Mouse (Mus musculus) cerebellum, adult (tissue): ENCODE measurements around the gene Zfp423.

Experiments used
- ATAC-seq: cut with Nextera tagmentation; 2 replicates; pipeline ENCODE4 v1.9.2; 2017; ENCODE audit warnings: mild to moderate bottlenecking, moderate library complexity, mixed read lengths; ENCODE audit not compliant: insufficient number of reproducible peaks, low FRiP score, low TSS enrichment

The Zfp423 gene

DNA sequence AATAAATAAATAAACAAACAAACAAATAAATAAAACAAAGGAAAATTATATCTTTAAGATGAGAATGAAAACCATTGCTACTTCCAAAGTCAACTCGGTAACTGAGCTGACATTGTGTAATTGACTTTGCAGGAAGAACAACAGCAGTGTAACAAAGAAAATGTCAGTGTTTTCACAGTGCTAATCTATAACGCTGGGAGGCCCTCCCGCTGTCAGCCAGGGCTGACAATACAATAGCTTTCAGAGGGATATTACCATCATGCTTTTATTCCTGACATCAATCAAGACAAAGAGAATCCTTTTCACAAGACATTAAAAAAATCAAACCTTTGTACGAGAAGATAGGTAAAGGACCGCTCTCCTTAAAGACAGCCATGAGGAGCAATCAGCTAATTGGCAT is 5.9 kb downstream of the Zfp423 start:
- ATAC-seq: no peak

GRCm38 (mm10) chr8:87952298-87952697 is 7.1 kb downstream of the Zfp423 start:
- no peak for ATAC-seq

- no peak for ATAC-seq
Measured at GRCm38 (mm10) chr8:87944225-87944934, 15.0 kb downstream of the Zfp423 start.

- ATAC-seq: no peak
Measured at GRCm38 (mm10) chr8:87943651-87944091, 15.7 kb downstream of the Zfp423 start.

- ATAC-seq: no peak
Measured at GRCm38 (mm10) chr8:87940646-87941045, 18.7 kb downstream of the Zfp423 start.

GRCm38 (mm10) chr8:87939308-87939936 is 20.0 kb downstream of the Zfp423 start:
- ATAC-seq: no peak

DNA sequence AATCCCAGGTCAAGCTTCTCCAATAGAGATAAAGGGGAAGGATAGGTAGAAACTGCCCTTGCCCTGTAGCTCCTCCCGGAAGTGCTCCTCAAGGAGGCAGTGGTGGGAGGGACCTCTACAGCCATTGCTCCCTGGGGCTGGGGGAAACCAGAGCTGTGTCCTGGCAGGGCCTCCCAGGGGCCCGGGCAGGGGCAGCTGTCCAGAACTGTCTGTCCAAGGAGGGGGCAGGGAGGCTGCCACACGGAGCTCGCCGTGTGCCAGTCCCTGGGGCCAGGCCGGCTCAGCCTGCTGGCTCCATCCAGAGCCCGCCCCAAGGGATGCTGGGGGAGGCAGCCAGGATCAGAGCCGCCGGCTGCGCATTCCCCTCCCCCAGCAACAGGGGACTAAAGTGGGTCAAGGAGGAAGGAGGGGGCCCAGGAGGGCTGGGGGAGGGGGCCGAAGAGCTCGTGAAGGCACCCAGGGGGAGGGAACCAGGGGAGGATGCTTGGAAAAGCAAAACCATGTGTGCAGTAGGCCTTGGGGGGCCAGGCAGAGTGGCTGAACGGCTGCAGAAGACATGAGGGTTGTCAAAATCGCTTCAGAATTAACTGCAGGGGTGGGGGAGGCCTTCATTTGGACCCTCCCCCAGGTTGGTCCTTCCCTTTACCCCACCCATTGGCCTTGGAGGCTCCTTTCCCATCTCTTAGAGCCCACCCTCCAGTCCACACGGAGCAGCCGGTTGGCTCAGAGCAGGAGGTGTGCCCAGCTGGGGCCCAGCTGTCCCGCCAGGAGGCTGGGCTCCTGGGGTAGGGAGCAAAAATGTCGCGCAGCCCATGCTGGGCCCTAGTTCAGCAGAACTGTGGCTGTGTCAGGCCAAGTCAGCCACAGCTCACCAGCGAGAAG is 20.8 kb downstream of the Zfp423 start:
- ATAC-seq: peak; percentile 45; the same call in 1 of the 2 replicates

GRCm38 (mm10) chr8:87937211-87937610 is 22.2 kb downstream of the Zfp423 start:
- ATAC-seq: no peak

DNA sequence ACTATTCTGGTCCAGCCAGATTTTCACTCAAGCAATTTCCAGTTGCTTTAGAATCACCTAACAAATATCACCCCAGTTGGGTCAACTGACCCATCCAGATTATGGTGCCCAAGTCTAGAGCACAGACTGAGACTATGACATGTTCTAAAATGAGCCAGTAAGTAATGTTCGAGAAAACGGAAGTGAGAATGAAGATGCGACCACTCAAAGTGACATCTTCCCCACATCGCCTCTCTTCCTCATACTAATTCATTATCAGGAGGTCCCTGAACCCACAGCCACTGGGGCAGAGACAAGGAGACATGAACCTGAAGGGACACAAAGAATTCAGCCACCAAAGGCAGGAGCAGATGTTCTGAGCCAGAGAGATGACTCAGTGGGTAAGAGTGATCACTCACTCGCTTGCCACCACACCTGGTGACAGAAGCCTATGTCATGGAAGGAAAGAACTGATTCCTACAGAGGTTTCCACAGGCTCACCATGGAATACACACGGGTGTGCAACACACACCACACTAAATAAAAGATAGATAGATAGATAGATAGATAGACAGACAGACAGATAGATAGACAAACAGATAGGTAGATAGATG is 24.2 kb downstream of the Zfp423 start:
- ATAC-seq: no peak

DNA sequence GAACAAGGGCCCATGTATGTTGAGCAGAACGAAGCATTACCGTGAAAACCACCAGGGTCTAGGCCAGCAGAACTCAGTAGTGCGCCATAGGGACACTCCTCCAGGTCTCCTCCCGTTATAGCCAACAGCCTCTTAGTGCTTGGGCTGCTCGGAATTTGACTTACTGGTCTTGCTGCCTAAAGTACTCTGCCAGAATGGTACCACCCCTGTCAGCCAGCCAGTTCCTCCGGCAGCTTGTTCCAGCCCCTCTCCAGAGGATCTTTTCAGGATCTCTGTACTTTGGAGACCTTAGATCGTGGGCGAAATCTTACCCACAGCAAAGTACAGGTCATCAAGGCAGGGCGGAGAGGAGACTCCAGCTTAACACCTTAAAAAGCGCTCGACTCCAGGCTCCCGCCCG is 25.2 kb downstream of the Zfp423 start:
- no peak for ATAC-seq

GRCm38 (mm10) chr8:87933752-87934151 is 25.6 kb downstream of the Zfp423 start:
- ATAC-seq: no peak

DNA sequence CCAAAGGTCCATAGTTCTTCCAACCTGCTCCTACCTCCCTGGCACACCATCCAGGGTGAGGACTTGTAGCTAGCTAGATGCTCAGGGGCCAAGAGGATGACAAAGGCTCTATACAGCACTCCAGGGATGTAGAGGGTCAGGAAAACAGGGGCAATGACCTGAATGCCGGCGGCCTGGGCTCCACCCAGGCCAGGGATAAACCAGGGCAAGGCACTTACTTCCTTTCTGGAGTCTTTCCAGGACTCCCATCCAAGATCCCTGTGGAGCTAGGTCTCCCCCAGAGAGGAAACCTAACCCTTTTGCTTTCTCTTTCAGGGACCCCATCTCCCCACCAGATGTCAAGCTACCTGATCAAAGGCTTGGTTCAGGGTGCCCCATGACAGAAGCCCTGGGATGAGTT is 30.5 kb downstream of the Zfp423 start:
- no peak for ATAC-seq

DNA sequence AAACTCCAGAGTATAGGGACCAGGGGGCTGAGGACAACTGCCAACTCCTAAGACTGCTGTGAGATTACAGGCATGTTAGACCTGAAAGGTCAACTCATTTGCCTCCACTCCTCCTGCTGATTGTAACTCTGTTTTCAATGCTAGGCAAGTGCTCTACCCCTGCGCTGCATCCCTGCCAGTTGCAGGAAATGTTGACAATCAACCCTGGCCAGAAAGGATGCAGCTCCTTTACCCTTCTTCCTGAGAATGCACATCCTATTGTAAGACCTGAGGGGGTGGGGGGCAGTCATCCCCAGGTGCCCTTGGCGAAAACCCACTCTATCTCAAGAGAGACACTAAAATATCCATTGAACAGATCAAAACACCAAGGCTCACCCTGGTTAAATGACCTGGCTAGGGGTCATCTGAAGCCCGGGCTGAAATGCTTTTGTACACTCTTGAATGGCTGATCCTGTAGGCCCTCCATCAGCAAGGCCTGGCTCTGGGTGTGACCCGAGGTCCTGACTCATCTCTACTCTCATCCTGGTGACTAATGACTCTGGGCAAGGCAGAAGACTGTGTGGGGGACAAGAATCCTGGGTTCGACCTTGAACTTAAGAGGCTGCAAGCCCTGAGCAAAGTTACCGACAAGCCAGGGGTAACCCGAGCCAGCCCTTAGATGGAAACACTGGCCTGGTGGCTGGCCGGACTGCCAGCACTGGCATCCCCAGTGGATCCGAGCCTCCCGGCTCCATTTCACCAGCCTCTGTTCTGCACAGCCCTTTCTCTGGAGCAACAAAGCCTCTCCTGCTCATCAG is 32.2 kb downstream of the Zfp423 start:
- ATAC-seq: no peak

GRCm38 (mm10) chr8:87926098-87926890 is 33.1 kb downstream of the Zfp423 start:
- ATAC-seq: peak; percentile 52; the same call in 1 of the 2 replicates

DNA sequence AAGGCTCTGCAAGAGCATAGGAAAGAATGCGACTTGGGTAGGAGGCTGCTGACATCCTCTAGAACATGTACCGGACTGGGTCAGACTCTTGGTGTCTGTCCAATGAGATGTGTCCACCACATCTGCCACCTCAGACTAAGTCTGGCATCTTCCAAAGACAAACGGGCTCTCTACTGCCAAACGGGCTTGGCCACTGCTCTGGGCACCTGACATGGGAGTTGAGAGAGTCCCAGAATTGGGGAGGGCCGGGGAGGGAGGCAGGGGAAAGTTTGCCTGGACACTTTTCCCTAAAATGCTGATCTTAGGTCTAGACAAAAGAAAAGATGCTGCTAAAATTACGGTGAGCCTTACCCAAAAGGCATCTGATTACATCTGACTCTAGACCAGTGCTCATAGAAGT is 36.5 kb downstream of the Zfp423 start:
- no peak for ATAC-seq

DNA sequence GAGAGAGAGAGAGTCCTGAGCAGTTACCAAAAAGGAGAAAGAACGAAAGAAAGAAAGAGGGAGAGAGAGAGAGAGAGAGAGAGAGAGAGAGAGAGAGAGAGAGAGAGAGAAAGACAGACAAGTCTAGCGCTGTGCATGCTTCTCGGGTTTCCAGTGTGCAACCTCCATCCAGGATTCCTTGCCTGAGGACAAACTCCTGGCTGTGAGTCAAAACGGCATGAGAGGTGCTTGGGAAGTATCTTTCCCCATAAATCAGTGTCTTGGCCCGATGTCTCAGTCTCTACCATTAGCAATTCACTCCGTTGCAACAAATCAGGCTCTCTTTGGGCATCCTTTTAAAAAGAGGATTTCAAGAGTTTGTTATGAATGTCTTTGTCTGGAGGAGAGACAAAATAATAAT is 36.9 kb downstream of the Zfp423 start:
- no peak for ATAC-seq

- no peak for ATAC-seq
Measured at GRCm38 (mm10) chr8:87918004-87918403, 41.4 kb downstream of the Zfp423 start.

DNA sequence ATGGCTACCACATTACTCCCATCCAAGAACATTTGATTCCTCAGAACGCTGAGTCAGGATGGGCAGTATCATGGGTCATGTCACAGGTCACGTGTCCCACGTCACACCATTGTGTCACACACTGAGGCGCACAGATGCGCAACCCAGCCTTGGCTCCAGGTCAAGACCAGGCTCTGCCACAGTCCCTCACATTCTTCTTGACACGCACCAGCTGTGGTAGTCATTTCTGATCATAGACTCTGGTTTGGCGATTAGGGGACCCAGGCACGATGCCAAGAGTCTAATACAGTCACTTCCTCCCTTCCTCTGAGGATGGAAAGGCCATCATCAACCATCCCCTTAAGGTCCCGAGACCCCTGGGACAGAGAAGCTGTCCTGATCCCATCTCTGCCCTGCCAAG is 43.6 kb downstream of the Zfp423 start:
- no peak for ATAC-seq
